Mouse (Mus musculus) cerebellum, adult 9-10 months (tissue): ENCODE data around the gene Abcf1.
A peak's percentile ranks its signal among the peaks of the same experiment; 100 is the strongest.
"Not testable (repeated sequence)": the region's sequence is repeated elsewhere in the genome, so short reads cannot be mapped to it uniquely, and the experiment has no call there.

ENCODE experiments used
- DNase-seq: peaks from one replicate; pipeline ENCODE4 v3.0.0; 2022

Gene Abcf1

DNA sequence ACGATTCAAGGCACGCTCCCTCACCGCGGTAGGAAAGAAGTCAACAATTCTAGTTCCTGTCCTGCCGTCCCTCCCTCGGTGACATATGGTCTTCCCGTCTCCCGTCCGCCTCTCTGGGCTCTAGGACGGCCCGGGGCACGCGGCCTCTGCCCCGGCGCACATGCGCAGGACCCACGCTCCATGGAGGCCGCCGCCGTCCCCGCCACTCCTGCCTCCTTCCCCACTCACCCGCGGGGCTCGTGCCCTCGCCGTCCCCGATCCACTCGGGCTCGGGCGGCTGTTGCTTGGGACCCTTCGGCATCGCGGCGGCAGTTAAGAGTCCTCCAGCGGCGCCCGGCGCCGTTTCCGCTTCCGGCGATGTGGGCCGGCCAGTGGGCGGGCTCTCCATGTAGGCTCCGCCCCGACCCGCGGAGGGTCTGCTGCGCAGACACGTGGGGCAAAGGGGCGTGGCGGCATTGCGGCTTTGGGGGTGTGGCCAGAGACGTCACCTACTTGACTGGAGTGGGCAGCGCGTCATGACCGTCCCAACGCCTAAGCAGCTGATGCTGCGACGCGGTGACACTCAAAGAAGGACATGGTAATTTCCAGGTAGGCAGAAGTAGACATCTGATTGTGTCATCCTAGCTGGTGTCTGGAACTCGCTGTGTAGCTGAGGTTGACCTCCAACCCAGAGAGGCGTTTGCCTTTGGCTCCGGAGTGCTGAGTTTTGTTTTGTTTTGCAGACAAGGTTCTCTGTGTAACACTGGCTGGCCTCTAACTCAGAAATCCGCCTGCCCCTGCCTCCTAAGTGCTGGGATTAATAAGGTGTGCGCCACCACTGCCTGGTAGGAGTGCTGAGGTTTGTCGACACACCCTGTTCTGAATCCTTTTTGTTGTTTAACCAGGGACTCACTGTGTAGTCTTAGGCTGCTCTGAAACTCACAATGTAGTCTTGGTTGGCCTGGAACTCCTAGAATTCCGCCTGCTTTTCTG lies at the start of gene Abcf1:
Gene Abcf1, minus strand, starts transcription at position 344 of the 972 bp plus-strand sequence.
- DNase-seq: peak; percentile 99

GRCm38 (mm10) chr17:36018979-36019378 lies 49.4 kb upstream of the Abcf1 start:
- DNase-seq: no peak

DNA sequence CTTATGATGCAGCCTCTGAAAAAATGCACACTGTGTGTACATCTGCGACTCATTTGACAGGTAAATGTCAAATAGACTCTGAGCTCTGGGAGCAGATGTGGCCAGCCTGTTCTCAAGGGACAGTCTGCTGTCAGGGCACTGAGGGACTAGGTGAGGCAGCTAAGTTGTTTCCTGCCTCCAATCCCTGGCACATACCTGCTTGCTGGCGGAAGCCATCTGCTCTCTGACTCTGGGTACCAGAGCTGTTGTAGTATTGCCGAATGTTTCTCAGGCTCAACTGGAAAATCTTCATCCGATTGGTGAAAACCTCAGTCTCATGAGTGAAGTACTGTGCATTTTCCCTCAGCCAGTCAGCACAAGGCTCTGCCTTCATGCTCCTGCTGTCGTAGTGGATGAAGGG lies 47.5 kb upstream of the Abcf1 start:
- no peak for DNase-seq

GRCm38 (mm10) chr17:36014977-36015376 lies 45.4 kb upstream of the Abcf1 start:
- no peak for DNase-seq

- not testable (repeated sequence) for DNase-seq
Observed at GRCm38 (mm10) chr17:36004409-36004808, 34.8 kb upstream of the Abcf1 start.

- no peak for DNase-seq
Observed at GRCm38 (mm10) chr17:36003331-36003730, 33.8 kb upstream of the Abcf1 start.

DNA sequence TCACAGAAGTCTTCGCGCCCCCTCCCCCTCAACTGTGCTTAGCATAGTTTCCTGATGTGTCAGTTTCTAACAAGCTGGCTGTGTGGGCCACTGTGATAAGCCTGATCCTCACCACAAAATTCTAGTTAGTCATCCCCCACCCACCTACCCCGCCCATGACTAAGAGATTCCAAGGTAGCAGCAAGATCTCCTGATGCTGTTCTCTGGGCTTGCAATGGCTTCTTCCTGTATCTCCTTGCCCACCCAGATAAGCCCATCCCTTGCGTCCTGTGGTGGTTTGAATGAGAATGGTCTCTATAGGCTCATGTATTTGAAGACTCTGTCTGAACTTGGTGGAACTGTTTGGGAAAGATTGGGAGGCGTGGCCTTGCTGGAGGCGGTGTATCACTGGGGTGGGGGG lies 32.4 kb upstream of the Abcf1 start:
- DNase-seq: no peak

DNA sequence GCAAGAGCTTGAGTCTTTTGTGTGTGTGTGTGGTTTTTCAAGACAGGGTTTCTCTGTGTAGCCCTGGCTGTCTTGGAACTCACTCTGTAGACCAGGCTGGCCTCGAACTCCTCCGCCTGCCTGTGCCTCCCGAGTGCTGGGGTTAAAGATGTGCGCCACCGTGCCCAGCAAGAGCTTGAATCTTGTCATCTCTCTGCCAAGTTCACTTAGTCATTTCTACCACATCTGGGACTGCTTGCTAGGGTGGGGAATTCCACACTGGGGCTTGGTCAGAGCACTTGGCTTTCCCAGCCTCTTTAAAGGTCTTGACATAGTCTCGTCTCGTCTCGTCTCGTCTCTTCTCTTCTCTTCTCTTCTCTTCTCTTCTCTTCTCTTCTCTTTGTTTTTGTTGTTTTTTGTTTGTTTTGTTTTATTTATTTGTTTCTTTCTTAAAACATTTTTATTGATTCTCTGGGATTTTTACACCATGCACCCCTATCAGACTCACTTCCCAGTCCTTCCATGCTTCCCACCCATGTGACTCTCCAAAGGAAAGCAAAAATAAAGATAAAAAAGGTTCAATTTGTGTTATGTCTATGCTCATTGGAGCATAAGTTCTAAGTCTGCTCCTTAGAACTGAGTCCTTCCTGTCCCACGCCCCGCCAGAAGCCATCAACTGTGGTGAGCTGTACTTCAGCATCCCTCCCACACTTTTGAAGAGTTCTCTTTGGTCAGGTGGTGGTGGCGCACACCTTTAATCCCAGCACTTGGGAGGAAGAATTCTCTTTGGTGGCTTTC lies 31.7 kb upstream of the Abcf1 start:
- DNase-seq: no peak

- no peak for DNase-seq
Observed at GRCm38 (mm10) chr17:36000349-36000748, 30.8 kb upstream of the Abcf1 start.

DNA sequence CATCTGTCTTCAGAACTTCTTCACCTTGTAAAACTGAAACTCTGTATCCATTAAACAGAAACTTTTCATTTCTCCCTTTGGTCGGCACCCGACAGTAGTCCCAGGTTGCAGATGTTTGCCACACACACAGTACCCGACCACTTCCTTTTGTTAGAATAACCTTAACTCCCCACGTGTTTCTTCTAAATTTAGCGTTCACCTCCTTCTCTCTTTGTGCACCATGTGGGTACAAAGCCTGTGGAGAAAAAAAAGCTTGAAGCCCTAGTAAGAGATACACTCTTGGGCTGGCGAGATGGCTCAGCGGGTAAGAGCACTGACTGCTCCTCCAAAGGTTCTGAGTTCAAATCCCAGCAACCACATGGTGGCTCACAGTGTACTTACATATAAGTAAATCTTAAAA lies 29.8 kb upstream of the Abcf1 start:
- no peak for DNase-seq

DNA sequence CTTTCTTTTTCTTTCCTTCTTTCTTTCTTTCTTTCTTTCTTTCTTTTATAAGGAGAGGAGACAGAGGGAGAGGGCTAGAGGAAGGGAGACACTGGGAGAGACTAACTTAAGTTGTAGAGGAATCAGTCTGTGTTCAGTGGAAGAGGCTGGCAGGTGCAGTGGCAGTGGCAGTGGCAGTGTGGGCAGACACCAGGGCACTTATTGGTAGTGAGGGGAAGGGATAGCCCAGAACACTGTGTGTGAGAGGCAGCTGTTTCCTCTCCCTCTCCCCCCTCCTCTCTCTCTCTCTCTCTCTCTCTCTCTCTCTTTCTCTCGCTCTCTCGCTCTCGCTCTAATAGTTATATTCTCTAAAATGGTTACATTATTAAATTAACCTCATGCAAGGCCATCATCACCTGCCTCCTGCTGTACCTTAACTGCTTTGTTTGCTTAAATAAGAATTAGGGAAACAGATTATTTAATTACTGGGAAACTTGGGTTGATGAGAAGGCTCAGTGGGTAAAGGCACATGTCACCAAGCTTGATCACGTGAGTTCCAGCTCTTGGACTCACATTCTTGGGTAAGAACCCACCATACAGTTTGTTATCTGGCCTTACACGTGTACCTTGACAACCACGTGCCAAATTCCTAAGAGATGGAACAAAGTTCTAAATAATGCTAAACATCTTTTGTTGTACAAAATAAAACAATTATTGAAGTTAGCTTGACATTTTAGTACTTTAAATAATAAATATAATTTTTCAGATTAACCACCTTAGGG lies 29.2 kb upstream of the Abcf1 start:
- no peak for DNase-seq

DNA sequence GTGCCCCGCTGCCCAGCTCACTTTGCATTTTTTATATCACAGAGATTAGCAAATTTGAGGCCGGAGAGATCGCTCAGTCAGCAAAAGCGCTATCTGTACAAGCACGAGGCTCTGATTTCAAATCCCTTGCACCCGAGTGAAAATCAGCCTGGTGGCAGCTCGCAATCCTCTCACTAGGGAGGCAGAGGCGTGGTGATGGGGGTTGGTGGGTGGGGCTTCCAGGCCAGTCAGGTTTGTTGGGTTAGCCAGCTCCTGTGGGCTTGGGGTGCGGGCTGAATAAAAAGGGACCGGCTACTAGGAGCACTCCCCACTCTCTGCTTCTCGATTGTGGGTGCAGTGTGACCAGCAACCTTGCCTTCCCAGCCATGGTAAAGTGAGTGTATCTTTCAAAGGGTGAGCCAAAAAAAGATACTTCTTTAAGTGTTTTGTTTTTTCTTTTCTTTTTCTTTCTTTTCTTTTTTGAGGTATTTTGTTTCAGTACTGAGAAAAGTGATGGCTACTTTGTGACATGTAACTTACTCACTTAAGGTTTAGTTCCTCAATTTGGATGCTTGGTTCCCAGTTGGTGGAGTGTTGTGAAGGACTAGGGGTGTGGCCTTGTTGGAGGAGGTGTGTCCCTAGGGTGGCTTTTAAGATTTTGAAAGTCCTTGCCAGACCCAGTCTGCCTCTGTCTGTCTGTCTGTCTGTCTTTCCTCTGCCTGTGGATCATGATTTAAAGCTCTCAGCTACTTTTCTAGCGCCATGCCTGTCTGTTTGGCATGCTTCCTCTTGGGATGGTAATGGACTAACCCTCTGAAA lies 28.4 kb upstream of the Abcf1 start:
- peak; percentile 33 for DNase-seq

DNA sequence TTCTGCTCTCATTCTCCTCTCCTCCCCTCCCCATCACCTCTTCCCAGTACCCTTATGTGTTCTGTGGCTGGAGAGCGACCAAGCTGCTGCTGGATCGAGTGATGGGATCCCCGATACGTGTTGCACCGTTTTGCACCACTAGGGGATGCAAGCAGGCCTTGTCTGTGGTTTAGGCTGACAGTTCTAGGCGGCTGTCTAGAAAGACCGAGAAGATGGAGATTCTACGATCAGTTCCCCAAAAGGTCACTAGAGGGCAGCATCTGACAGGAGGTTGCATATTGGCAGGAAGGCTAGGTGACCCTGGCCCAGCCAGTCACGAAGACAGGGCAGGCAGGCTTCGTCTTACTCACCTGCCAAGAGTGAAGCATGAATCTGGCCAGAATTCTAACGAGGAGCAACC lies 27.4 kb upstream of the Abcf1 start:
- peak; percentile 98 for DNase-seq

DNA sequence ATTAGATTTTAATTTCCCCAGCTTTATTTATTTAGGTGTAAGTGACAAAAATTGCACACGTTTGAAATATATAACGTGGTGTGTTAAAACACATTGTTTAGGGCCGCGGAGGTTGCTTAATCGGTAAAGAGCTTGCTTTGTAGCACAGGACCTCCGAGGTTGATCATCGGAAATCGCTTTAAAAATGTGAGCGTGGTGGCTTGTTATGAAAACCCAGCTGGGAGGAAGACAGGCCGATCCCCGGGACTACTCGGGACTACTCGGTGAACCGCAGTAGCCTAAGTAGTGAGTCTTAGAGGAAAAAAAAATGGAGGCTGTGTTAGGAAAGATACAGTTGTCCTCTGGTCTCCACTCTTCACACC lies 25.3 kb upstream of the Abcf1 start:
- peak; percentile 37 for DNase-seq

DNA sequence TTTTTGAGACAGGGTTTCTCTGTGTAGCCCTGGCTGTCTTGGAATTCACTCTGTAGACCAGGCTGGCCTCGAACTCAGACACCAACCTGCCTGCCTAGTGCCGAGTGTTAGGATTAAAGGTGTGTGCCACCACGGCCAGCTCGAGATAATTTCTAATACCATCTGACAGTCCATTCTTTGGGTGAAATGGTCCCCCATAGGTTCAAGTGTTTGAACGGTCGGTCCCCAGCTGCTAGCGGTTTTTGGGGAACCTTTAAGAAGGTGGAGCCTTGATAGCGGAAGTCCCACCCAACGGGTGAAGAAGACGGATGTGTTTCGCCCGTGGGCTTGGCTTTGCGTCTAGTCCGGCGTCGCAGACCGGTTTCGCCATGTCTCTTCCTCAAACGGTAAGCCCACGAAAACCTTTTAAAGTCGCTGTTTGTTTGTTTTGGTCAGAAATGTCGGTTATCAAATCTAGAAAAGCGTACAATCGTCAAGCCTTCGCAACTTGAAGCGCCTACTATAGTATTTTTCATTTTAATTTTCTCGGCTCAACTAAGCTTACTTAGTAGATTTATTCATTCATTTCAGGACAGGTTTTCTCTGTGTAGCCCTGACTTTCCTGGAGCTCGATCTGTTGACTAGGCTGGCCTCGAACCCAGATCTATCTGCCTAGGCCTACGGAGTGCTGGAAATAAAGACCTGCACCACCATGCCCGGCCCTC lies 24.8 kb upstream of the Abcf1 start:
- DNase-seq: peak; percentile 85

DNA sequence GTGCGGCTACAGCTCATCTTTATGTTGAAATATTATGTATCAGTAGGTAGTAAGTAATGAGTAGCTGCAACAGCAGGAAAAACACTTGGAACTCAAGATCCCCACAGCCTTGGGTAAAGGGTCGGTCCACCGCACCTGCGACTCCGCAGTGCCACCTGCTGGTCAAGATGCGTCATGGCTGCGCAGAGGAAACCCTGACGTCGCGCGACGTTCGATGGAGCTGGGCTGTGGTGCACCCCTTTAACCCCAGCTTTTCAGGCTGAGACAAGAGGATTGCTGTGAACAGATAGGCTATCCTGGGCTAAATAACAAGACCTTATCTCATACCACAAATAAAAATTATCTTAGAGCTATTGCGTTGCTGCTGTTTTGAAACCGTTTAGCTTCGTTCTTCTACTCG lies 24.1 kb upstream of the Abcf1 start:
- peak; percentile 81 for DNase-seq

GRCm38 (mm10) chr17:35991781-35992180 lies 22.2 kb upstream of the Abcf1 start:
- peak; percentile 13 for DNase-seq

- no peak for DNase-seq
Observed at GRCm38 (mm10) chr17:35981776-35982175, 12.2 kb upstream of the Abcf1 start.

DNA sequence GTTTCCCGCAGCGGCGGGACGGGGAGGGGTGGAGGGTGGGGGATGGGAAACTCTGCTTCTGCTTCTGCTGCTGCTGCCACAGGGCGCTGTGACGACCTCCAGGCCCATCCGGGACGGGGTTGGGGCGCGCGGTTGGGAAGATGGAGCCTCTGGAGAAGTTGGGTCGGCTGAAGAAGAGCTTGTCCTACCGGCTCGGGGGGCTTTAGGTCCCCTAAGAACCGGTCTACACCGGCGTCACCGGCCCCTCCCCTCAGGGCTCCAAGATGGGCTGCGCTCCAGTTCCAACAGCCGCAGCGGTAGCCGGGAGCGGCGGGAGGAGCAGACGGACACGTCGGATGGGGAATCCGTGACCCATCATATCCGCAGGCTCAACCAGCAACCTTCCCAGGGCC lies 10.8 kb upstream of the Abcf1 start:
- DNase-seq: peak; percentile 76

DNA sequence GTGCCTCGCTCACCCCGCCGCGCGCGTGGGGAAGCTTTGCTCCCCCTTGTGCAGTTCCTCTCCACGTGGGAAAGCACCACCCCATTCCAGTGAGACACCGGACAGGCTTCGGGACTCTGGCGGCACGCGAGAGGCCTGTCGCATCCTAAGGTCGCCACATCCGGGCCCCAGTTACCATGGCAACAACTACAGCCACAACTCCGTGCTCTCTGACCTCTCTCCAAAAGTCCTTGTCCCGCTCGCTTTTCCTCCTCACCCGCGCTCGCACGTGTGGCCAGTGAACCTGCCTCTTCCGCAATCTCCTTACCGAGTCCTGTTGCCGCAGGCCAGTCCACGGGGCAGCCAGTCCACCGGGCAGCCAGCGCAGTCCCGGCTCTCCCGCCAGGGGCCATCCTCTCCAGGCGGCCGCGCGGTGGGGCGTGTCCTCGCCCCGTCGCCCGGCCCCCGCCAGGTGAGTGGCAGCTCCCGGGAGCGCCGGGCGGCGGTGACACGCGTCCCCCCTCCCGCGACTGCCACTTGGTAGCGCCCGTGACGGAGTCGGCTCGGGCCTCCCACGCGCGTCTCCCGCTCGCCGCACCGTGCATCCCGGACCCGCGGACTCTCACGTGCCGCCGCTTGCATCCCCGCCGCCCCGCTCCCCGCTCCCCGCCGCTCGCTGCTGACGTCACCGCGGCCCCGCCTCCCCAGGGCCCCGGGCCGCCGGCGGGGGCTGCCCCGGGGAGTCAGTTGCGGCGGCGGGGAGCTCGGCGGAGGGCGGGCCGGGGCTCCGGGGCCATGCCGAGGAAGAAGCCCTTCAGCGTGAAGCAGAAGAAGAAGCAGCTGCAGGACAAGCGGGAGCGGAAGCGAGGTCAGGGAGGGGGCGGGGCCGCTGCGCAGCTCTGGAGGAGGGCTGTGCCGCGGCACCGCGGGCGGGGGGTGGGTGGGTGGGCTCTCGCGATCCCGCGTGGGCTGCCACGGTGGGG lies 10.1 kb upstream of the Abcf1 start, which contains the start of the genes Gnl1 and Prr3:
Gene Gnl1, plus strand, starts transcription at position 451 of the 962 bp plus-strand sequence.
Gene Prr3, minus strand, starts transcription at position 836 of the 962 bp plus-strand sequence.
- DNase-seq: peak; percentile 94
